In genomic region chr5:45639715-45640092, GRCm38 (mm10) we compare ENCODE assay signal across 9 mouse cellular contexts. TPM values are rescaled to one million over a fixed set of nuclear protein-coding genes. Genes with fewer than 3 reads are reported as not detected.
DNase-seq lines count a peak whose midpoint lies in the region; ATAC-seq and TF ChIP-seq lines count a peak whose summit lies in the region.
"Had no signal": no experiment of that assay in that cellular context is flagged by ENCODE, and none has a peak within 500 bp of the region (broad histone marks: within the 10 kb centered on the region; RNA-seq: fewer than 3 reads in every experiment).

No protein-coding gene starts in this region.

- no peaks in the 10 kb centered on the region for H3K36me3 ChIP-seq in heart, postnatal 0 days (replicated peaks; ENCODE audit: control insufficient read depth, insufficient read depth, low read length)
- no peaks in the 10 kb centered on the region for H3K36me3 ChIP-seq in midbrain, embryonic 12.5 days

- H3K4me2 ChIP-seq in heart, postnatal 0 days (ENCODE audit: low read depth, low read length), result peak overlapping the region; percentile 89
- H3K4me2 ChIP-seq in midbrain, embryonic 12.5 days (replicated peaks), result peak overlapping the region; percentile 83

- no peak for TF ChIP-seq EP300 in heart, postnatal 0 days (IDR thresholded peaks at IDR 0.05; ENCODE audit: low read depth)

- TF ChIP-seq CTCF in heart, postnatal 0 days (IDR thresholded peaks at IDR 0.05; ENCODE audit: low read depth), result no peak

- H3K4me3 ChIP-seq in heart, postnatal 0 days (ENCODE audit: low read depth, low read length), result peak overlapping the region; percentile 55
- peak overlapping the region; percentile 63 for H3K4me3 ChIP-seq in midbrain, embryonic 12.5 days

- WGBS in heart, postnatal 0 days, result 1% methylated on average over 8 of the region's 8 CpGs
- 2% methylated on average over 8 of the region's 8 CpGs for WGBS in midbrain, embryonic 12.5 days

- no peak for DNase-seq in heart, postnatal 0 days (ENCODE audit: low spot score)
- no peak for DNase-seq in heart, adult 9 months (ENCODE audit: low spot score in 2 of 2)
- peak; percentile 27 for DNase-seq in cerebellum, adult 8-10 months
- DNase-seq in forelimb bud, embryonic 11.5 days (ENCODE audit: low read depth, low spot score), result peak; percentile 6
- DNase-seq in thymus, postnatal 36 days, result no peak
- no peak for DNase-seq in spleen, adult 18-20 months
- no peak for DNase-seq in gastrocnemius, postnatal 25 days

- no peak overlapping the region for H3K27ac ChIP-seq in heart, postnatal 0 days (ENCODE audit: low read depth)
- no peak overlapping the region for H3K27ac ChIP-seq in midbrain, embryonic 12.5 days (replicated peaks)

- H3K9ac ChIP-seq in heart, postnatal 0 days (replicated peaks; ENCODE audit: low read depth, low read length), result no peak overlapping the region; the same call in 1 of the 2 replicates
- peak overlapping the region; percentile 62; the same call in 1 of the 2 replicates for H3K9ac ChIP-seq in midbrain, embryonic 12.5 days (replicated peaks)

- ATAC-seq in heart, postnatal 0 days (ENCODE audit: insufficient read depth, low read depth), result no peak
- ATAC-seq in midbrain, embryonic 12.5 days (ENCODE audit: low FRiP score, low read depth), result peak; percentile 50; the same call in 1 of the 2 replicates

- H3K4me1 ChIP-seq in heart, postnatal 0 days (ENCODE audit: control insufficient read depth, insufficient read depth), result no peaks in the 10 kb centered on the region
- 0 out of 2 replicates have a peak, but pooled peaks cover 9% of the 10 kb centered on the region for H3K4me1 ChIP-seq in midbrain, embryonic 12.5 days

- H3K9me3 ChIP-seq in heart, postnatal 0 days (replicated peaks; ENCODE audit: control insufficient read depth, low read length), result no peaks in the 10 kb centered on the region
- H3K9me3 ChIP-seq in midbrain, embryonic 12.5 days, result no peaks in the 10 kb centered on the region

- peaks cover 12% of the 10 kb centered on the region for H3K27me3 ChIP-seq in heart, postnatal 0 days (ENCODE audit: control insufficient read depth, insufficient read depth, low read length)
- peaks cover 20% of the 10 kb centered on the region for H3K27me3 ChIP-seq in midbrain, embryonic 12.5 days

RNA-seq across cellular contexts. Expression of gene Fam184b, which starts 0.3 kb away (rescaled TPM):
- 0.54 TPM in 1 of 2 replicates, not detected in the other for total RNA-seq in heart, postnatal 0 days (2014; rRNA removed; ENCODE audit: low replicate concordance)
- 0.03 TPM in 1 of 2 replicates, not detected in the other for polyA plus RNA-seq in heart, postnatal 0 days (2015; fragmentation: Nextera tagmentation; extraction: Ambion mirVana)
- polyA plus RNA-seq in midbrain, embryonic 12.5 days (2016; fragmentation: Nextera tagmentation; extraction: Ambion mirVana), result 0.65 and 1.0 TPM in 2 replicates
- under 1 TPM; 0.27 to 0.46 TPM for total RNA-seq in gastrocnemius, postnatal 25 days (2021)
- total RNA-seq: hematopoietic stem cell, adult 5-6 weeks had no signal

RNA-seq across cellular contexts. Expression of gene Ncapg, which starts 30.0 kb away (rescaled TPM):
- 16.1 and 28.7 TPM in 2 replicates for total RNA-seq in heart, postnatal 0 days (2014; rRNA removed; ENCODE audit: low replicate concordance)
- 8.7 and 9.1 TPM in 2 replicates for polyA plus RNA-seq in heart, postnatal 0 days (2015; fragmentation: Nextera tagmentation; extraction: Ambion mirVana)
- polyA plus RNA-seq in midbrain, embryonic 12.5 days (2016; fragmentation: Nextera tagmentation; extraction: Ambion mirVana), result 57.5 and 60.3 TPM in 2 replicates
- under 1 TPM; 0.19 to 0.28 TPM for total RNA-seq in gastrocnemius, postnatal 25 days (2021)

Comparison
In these comparisons a context has a peak if more than half of its experiments do, and no peak if none do; other contexts are left out.
1. DNase-seq: peak in cerebellum, adult 8-10 months (single experiment) and forelimb bud, embryonic 11.5 days (single experiment); none in heart, postnatal 0 days (single experiment), heart, adult 9 months (0 of 2), thymus, postnatal 36 days (0 of 2), spleen, adult 18-20 months (0 of 2) and gastrocnemius, postnatal 25 days (single experiment).
2. RNA of gene Ncapg, which starts 30.0 kb away (total RNA-seq): 16.1 to 28.7 TPM in heart, postnatal 0 days; 0.19 to 0.28 TPM in gastrocnemius, postnatal 25 days; every median in the first group is over 10 times any median in the second.